Mouse (Mus musculus) cerebellum, adult 9-11 months (tissue): ENCODE measurements around the gene Ano10.

Experiments
- DNase-seq: peaks from one replicate; pipeline ENCODE4 v3.0.0; 2022

Gene Ano10

GRCm38 (mm10) chr9:122288416-122288815, 5.8 kb downstream of the Ano10 start:
- DNase-seq = no peak

GRCm38 (mm10) chr9:122287526-122287925, 6.7 kb downstream of the Ano10 start:
- DNase-seq = no peak

- DNase-seq = no peak
These were observed 8.4 kb downstream of the Ano10 start for GRCm38 (mm10) chr9:122285833-122286310.

GRCm38 (mm10) chr9:122285146-122285832, 8.9 kb downstream of the Ano10 start:
- no peak for DNase-seq

GRCm38 (mm10) chr9:122284696-122285095, 9.5 kb downstream of the Ano10 start:
- DNase-seq = no peak

- no peak for DNase-seq
These were observed 13.2 kb downstream of the Ano10 start for GRCm38 (mm10) chr9:122281004-122281403.

GRCm38 (mm10) chr9:122276665-122277064, 17.6 kb downstream of the Ano10 start:
- no peak for DNase-seq

GRCm38 (mm10) chr9:122276134-122276533, 18.1 kb downstream of the Ano10 start:
- DNase-seq = no peak

- no peak for DNase-seq
These were observed 19.9 kb downstream of the Ano10 start for GRCm38 (mm10) chr9:122274346-122274745.

- DNase-seq = no peak
These were observed 20.3 kb downstream of the Ano10 start for GRCm38 (mm10) chr9:122273879-122274278.

- DNase-seq = no peak
These were observed 22.4 kb downstream of the Ano10 start for GRCm38 (mm10) chr9:122271866-122272265.

GRCm38 (mm10) chr9:122271318-122271717, 22.9 kb downstream of the Ano10 start:
- DNase-seq = no peak

- DNase-seq = no peak
These were observed 23.3 kb downstream of the Ano10 start for GRCm38 (mm10) chr9:122270913-122271312.

- no peak for DNase-seq
These were observed 24.8 kb downstream of the Ano10 start for GRCm38 (mm10) chr9:122269256-122270041.

- no peak for DNase-seq
These were observed 28.6 kb downstream of the Ano10 start for GRCm38 (mm10) chr9:122265526-122266210.

GRCm38 (mm10) chr9:122263140-122263539, 31.1 kb downstream of the Ano10 start:
- no peak for DNase-seq

GRCm38 (mm10) chr9:122254386-122254785, 39.8 kb downstream of the Ano10 start:
- no peak for DNase-seq

GRCm38 (mm10) chr9:122252113-122252512, 42.1 kb downstream of the Ano10 start:
- no peak for DNase-seq

- DNase-seq = peak; percentile 30
These were observed 46.1 kb downstream of the Ano10 start for GRCm38 (mm10) chr9:122248168-122248567.

GRCm38 (mm10) chr9:122247430-122248027, 46.7 kb downstream of the Ano10 start:
- peak; percentile 56 for DNase-seq

- DNase-seq = no peak
These were observed 48.3 kb downstream of the Ano10 start for GRCm38 (mm10) chr9:122245879-122246278.

- DNase-seq = no peak
These were observed 48.8 kb downstream of the Ano10 start for GRCm38 (mm10) chr9:122245471-122245870.

GRCm38 (mm10) chr9:122244800-122245165, 49.4 kb downstream of the Ano10 start:
- no peak for DNase-seq
